In the genomic region with DNA sequence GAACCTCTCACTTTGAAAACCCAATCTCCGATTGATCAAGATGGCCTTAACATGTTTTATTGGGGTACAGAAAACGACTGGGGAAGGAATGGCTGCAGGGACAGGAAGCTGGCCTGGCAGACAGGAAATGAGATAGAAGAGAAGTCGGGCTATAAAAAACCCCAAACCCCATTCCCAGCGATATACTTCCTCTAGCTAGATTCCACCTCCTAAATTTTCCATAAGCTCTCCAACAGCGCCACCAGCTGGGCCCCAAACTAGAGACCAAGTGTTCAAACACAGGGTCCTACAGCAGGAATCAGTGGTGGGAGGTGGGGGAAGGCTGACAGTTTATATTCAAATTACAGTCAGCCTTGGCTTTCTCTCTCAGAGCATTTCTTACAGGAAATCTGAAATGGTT, we compare ENCODE assay signal across 8 mouse cellular contexts. TPM values are rescaled to one million over a fixed set of nuclear protein-coding genes. Genes with fewer than 3 reads are reported as not detected.
A peak's percentile ranks its signal among the peaks of the same experiment; 100 is the strongest.
DNase-seq lines count a peak whose midpoint lies in the region; ATAC-seq and TF ChIP-seq lines count a peak whose summit lies in the region.
"Had no signal": no experiment of that assay in that cellular context is flagged by ENCODE, and none has a peak within 500 bp of the region (broad histone marks: within the 10 kb centered on the region; RNA-seq: fewer than 3 reads in every experiment).

No protein-coding gene starts in this region.

- H3K4me3 ChIP-seq in CH12.LX (replicated peaks in 1 of 3; ENCODE audit: low read depth in 2 of 3, low read length in 2 of 3, poor library complexity in 1 of 3): no peak overlapping the region

- peak; percentile 4 to 5 for DNase-seq in layer of hippocampus, adult 8-10 months (ENCODE audit: low spot score in 2 of 2)
- no peak for DNase-seq in layer of hippocampus, adult 9-10 months (ENCODE audit: low spot score)
- DNase-seq in CH12.LX (ENCODE audit: extremely low read depth): peak; percentile 27
- DNase-seq in adipocyte (ENCODE audit: low spot score): peak; percentile 26
- DNase-seq in lung, postnatal 10 days: peak; percentile 56
- no peak for DNase-seq in c-Kit-positive CD71-positive TER-119-positive erythroid progenitor cells, embryonic 14.5 days (ENCODE audit: low spot score)

- no peak overlapping the region for H3K4me2 ChIP-seq in CH12.LX (ENCODE audit: insufficient read depth, low read depth, poor library complexity, severe bottlenecking)

- no peaks in the 10 kb centered on the region for H3K9me3 ChIP-seq in CH12.LX (replicated peaks; ENCODE audit: low read length)
- H3K9me3 ChIP-seq: megakaryocyte, embryonic 14.5 days had no signal

- no peak overlapping the region for H3K9ac ChIP-seq in CH12.LX (ENCODE audit: insufficient read depth, low read depth)

- peaks cover 0 to 7% of the 10 kb centered on the region in 2 experiments; a peak in 1 of 4 replicates for H3K4me1 ChIP-seq in CH12.LX (ENCODE audit: control insufficient read depth in 1 of 2, insufficient read depth in 2 of 2)

- peak; percentile 70 for TF ChIP-seq RAD21 in CH12.LX (IDR thresholded peaks at IDR 0.05; ENCODE audit: low read depth, low read length)

- TF ChIP-seq POLR2A in CH12.LX (IDR thresholded peaks at IDR 0.05; ENCODE audit: low read depth, low read length): no peak

- ATAC-seq in granulocyte monocyte progenitor cell, adult 5-6 weeks (replicated peaks; ENCODE audit: poor library complexity, severe bottlenecking): peak; percentile 95

- TF ChIP-seq CTCF in CH12.LX (conservative IDR thresholded peaks at IDR 0.05 in 1 of 2, IDR thresholded peaks at IDR 0.05 in 1 of 2; ENCODE audit: low read depth in 2 of 2, low read length in 2 of 2): peak in 1 of 2 experiments; percentile 67; a peak in 2 of 4 replicates

- no peaks in the 10 kb centered on the region for H3K79me2 ChIP-seq in CH12.LX (replicated peaks; ENCODE audit: control insufficient read depth, extremely low read depth, insufficient read depth, poor library complexity, severe bottlenecking)

- H3K27ac ChIP-seq in CH12.LX (ENCODE audit: insufficient read depth, low read depth): no peak overlapping the region

- H3K36me3 ChIP-seq in CH12.LX (replicated peaks in 1 of 2; ENCODE audit: control insufficient read depth in 1 of 2, insufficient read depth in 1 of 2, low read length in 1 of 2): no peaks in the 10 kb centered on the region

- in situ Hi-C loops in CH12.LX (cut with MboI; ENCODE audit: low pct_ligation_motif_present, low pct_unique_long_range_greater_than_20kb, low sequenced_read_pairs): no loop called here

- no peaks in the 10 kb centered on the region for H3K27me3 ChIP-seq in CH12.LX (replicated peaks)
- H3K27me3 ChIP-seq: megakaryocyte, embryonic 14.5 days had no signal

- dilution Hi-C loops in CH12.LX (cut with MboI; ENCODE audit: extremely low pct_ligation_motif_present, extremely low pct_unique_long_range_greater_than_20kb, low sequenced_read_pairs): no loop called here

- no peak for TF ChIP-seq EP300 in CH12.LX (IDR thresholded peaks at IDR 0.05; ENCODE audit: low read length)

TF ChIP-seq in CH12.LX, 34 proteins besides CTCF, POLR2A, EP300 and RAD21:
- no peak for TF ChIP-seq NELFE (IDR thresholded peaks at IDR 0.05; ENCODE audit: low read depth, low read length)
- no peak for TF ChIP-seq ZMIZ1 (IDR thresholded peaks at IDR 0.05; ENCODE audit: low read depth, low read length)
- TF ChIP-seq ZC3H11A (IDR thresholded peaks at IDR 0.05; ENCODE audit: low read depth, low read length): 0 out of 2 replicates have a peak, but pooled peaks have one; percentile 19
- TF ChIP-seq KAT2A (IDR thresholded peaks at IDR 0.05; ENCODE audit: insufficient replicate concordance, low read length): no peak
- TF ChIP-seq SMC3 (IDR thresholded peaks at IDR 0.05; ENCODE audit: low read depth, low read length): peak; percentile 62
- no peak for TF ChIP-seq MAX (IDR thresholded peaks at IDR 0.05; ENCODE audit: low read length)
- no peak for TF ChIP-seq JUND (conservative IDR thresholded peaks at IDR 0.05; ENCODE audit: low read depth, low read length)
- TF ChIP-seq BHLHE40 (IDR thresholded peaks at IDR 0.05; ENCODE audit: low read depth, low read length): no peak
- no peak for TF ChIP-seq ZNF384 (IDR thresholded peaks at IDR 0.05; ENCODE audit: low read depth, low read length)
- no peak for TF ChIP-seq MYC (IDR thresholded peaks at IDR 0.05; ENCODE audit: low read depth, low read length)
- TF ChIP-seq ELF1 (IDR thresholded peaks at IDR 0.05; ENCODE audit: low read depth, low read length): no peak
- TF ChIP-seq MXI1 (IDR thresholded peaks at IDR 0.05; ENCODE audit: low read depth, low read length): no peak
- no peak for TF ChIP-seq CHD1 (IDR thresholded peaks at IDR 0.05; ENCODE audit: low read depth, low read length)
- TF ChIP-seq MAFK (IDR thresholded peaks at IDR 0.05; ENCODE audit: insufficient replicate concordance, low read length): no peak
- TF ChIP-seq PAX5 (IDR thresholded peaks at IDR 0.05; ENCODE audit: low read length): no peak
- TF ChIP-seq CHD2 (IDR thresholded peaks at IDR 0.05; ENCODE audit: low read length): no peak
- no peak for TF ChIP-seq IRF4 (IDR thresholded peaks at IDR 0.05; ENCODE audit: low read depth, low read length)
- TF ChIP-seq NRF1 (IDR thresholded peaks at IDR 0.05; ENCODE audit: low read depth, low read length): no peak
- 0 out of 2 replicates have a peak, but pooled peaks have one; percentile 13 for TF ChIP-seq HCFC1 (IDR thresholded peaks at IDR 0.05; ENCODE audit: low read depth, low read length)
- TF ChIP-seq UBTF (IDR thresholded peaks at IDR 0.05; ENCODE audit: low read depth, low read length): no peak
- TF ChIP-seq SIN3A (IDR thresholded peaks at IDR 0.05; ENCODE audit: low read length): no peak

RNA-seq across cellular contexts. Expression of gene Tmem26, which starts 35.8 kb away (rescaled TPM):
- under 1 TPM; 0.09 to 0.28 (median 0.15) TPM for total RNA-seq in layer of hippocampus, adult 8-10 months (2022)
- 0.04 TPM in 2 replicates for total RNA-seq in CH12.LX (2012; rRNA removed)
- total RNA-seq in CH12.LX (2014; rRNA removed): not detected in 2 replicates
- not detected in 2 replicates for polyA plus RNA-seq in CH12.LX (2012; ENCODE audit: insufficient read length, low read depth)
- 1.6 and 2.9 TPM in 2 replicates for total RNA-seq in granulocyte monocyte progenitor cell, adult 5-6 weeks (2014; fragmentation: Nextera tagmentation)
- total RNA-seq in granulocyte monocyte progenitor cell, adult 5-6 weeks (2017): 1.5 and 2.1 TPM in 2 replicates

Comparison
In these comparisons a context has a peak if more than half of its experiments do, and no peak if none do; other contexts are left out.
1. DNase-seq: peak in layer of hippocampus, adult 8-10 months (2 of 2), CH12.LX (single experiment), adipocyte (single experiment) and lung, postnatal 10 days (single experiment); none in layer of hippocampus, adult 9-10 months (single experiment) and c-Kit-positive CD71-positive TER-119-positive erythroid progenitor cells, embryonic 14.5 days (single experiment).